Comparison of ENCODE assay signal across 15 mouse cellular contexts in the genomic region with DNA sequence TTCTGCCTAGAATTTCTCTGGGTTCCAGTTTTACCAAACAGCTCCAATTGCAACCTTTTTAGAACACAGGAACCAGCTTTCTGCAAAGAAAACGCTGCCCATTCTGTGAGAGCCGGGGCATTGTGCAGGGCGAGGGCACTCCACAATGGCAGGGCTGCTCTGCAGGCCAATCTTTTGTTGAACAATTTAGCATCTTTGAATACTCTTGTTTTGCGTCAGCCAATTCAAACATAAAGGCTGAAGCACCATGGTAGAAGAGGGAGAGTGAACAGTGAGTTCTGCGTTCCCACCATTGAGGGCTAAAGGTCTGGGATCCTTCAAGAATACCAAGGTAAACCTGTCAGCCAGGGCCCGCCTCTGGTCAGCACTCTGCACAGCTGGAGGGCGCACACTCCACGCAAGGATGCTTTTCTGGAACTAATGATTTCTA. TPM values are rescaled to one million over a fixed set of nuclear protein-coding genes. Genes with fewer than 3 reads are reported as not detected.
A peak's percentile ranks its signal among the peaks of the same experiment; 100 is the strongest.
DNase-seq lines count a peak whose midpoint lies in the region; ATAC-seq and TF ChIP-seq lines count a peak whose summit lies in the region.
"Had no signal": no experiment of that assay in that cellular context is flagged by ENCODE, and none has a peak within 500 bp of the region (broad histone marks: within the 10 kb centered on the region; RNA-seq: fewer than 3 reads in every experiment).

No protein-coding gene starts in this region.

- no peak overlapping the region for H3K4me2 ChIP-seq in limb, embryonic 11.5 days (ENCODE audit: low read depth, severe bottlenecking)
- H3K4me2 ChIP-seq in forebrain, postnatal 0 days (ENCODE audit: low read depth), result no peak overlapping the region
- no peak overlapping the region for H3K4me2 ChIP-seq in midbrain, embryonic 14.5 days (ENCODE audit: low read length)

- H3K4me3 ChIP-seq in limb, embryonic 11.5 days (ENCODE audit: low read depth, low read length), result no peak overlapping the region
- H3K4me3 ChIP-seq in limb, embryonic 10.5 days, result no peak overlapping the region
- H3K4me3 ChIP-seq in embryonic facial prominence, embryonic 10.5 days, result no peak overlapping the region
- H3K4me3 ChIP-seq in forebrain, postnatal 0 days (ENCODE audit: low read depth, low read length), result no peak overlapping the region
- H3K4me3 ChIP-seq in midbrain, embryonic 14.5 days (replicated peaks; ENCODE audit: low read depth, low read length), result no peak overlapping the region
- H3K4me3 ChIP-seq: erythroblast, embryonic 14.5 days had no signal

- peaks cover 45% of the 10 kb centered on the region for H3K36me3 ChIP-seq in limb, embryonic 11.5 days (ENCODE audit: control insufficient read depth, insufficient read depth, low read length)
- H3K36me3 ChIP-seq in limb, embryonic 10.5 days, result peaks cover 100% of the 10 kb centered on the region
- H3K36me3 ChIP-seq in embryonic facial prominence, embryonic 10.5 days (replicated peaks), result peaks cover 100% of the 10 kb centered on the region
- H3K36me3 ChIP-seq in forebrain, postnatal 0 days (ENCODE audit: insufficient read depth), result peaks cover 64% of the 10 kb centered on the region
- peaks cover 86% of the 10 kb centered on the region for H3K36me3 ChIP-seq in midbrain, embryonic 14.5 days (ENCODE audit: control insufficient read depth, insufficient read depth, low read length)

- no peak overlapping the region for H3K27ac ChIP-seq in limb, embryonic 11.5 days (replicated peaks; ENCODE audit: low read depth, low read length)
- H3K27ac ChIP-seq in limb, embryonic 10.5 days, result no peak overlapping the region
- peak overlapping the region; percentile 54 for H3K27ac ChIP-seq in embryonic facial prominence, embryonic 10.5 days (replicated peaks)
- no peak overlapping the region for H3K27ac ChIP-seq in forebrain, postnatal 0 days (ENCODE audit: low read depth, low read length)
- H3K27ac ChIP-seq in midbrain, embryonic 14.5 days (replicated peaks; ENCODE audit: low read depth, low read length), result peak overlapping the region; percentile 45; the same call in 1 of the 2 replicates

- DNase-seq in limb, embryonic 11.5 days (ENCODE audit: low spot score), result peak; percentile 28
- DNase-seq in limb, embryonic 10.5 days (ENCODE audit: low spot score), result no peak
- DNase-seq in embryonic facial prominence, embryonic 10.5 days (ENCODE audit: low spot score), result no peak
- DNase-seq in forebrain, postnatal 0 days, result no peak
- peak; percentile 56 for DNase-seq in midbrain, embryonic 14.5 days
- DNase-seq in adrenal gland, postnatal 4 days (ENCODE audit: low spot score in 2 of 2), result no peak
- no peak for DNase-seq in heart, adult 9 months (ENCODE audit: low spot score in 2 of 2)
- no peak for DNase-seq in urinary bladder, postnatal 10 days (ENCODE audit: low spot score)
- DNase-seq: B cell, adult 2 months; cerebellum, postnatal 10 days; gastrocnemius, postnatal 10 days; kidney, adult 9 months; liver, postnatal 0 days; spleen, adult 18-20 months had no signal

- TF ChIP-seq CTCF in forebrain, postnatal 0 days (IDR thresholded peaks at IDR 0.05; ENCODE audit: low read depth), result no peak

- no peaks in the 10 kb centered on the region for H3K27me3 ChIP-seq in limb, embryonic 11.5 days (ENCODE audit: control insufficient read depth, insufficient read depth, low read length)
- H3K27me3 ChIP-seq in limb, embryonic 10.5 days (ENCODE audit: low read depth, poor library complexity, severe bottlenecking), result no peaks in the 10 kb centered on the region
- no peaks in the 10 kb centered on the region for H3K27me3 ChIP-seq in embryonic facial prominence, embryonic 10.5 days (replicated peaks; ENCODE audit: low read depth, poor library complexity, severe bottlenecking)
- H3K27me3 ChIP-seq in forebrain, postnatal 0 days (ENCODE audit: insufficient read depth, low read length), result no peaks in the 10 kb centered on the region
- no peaks in the 10 kb centered on the region for H3K27me3 ChIP-seq in midbrain, embryonic 14.5 days (ENCODE audit: control insufficient read depth, insufficient read depth, low read length)

- H3K4me1 ChIP-seq in limb, embryonic 11.5 days (ENCODE audit: control insufficient read depth, insufficient read depth, low read length), result peaks cover 15% of the 10 kb centered on the region
- H3K4me1 ChIP-seq in limb, embryonic 10.5 days, result peaks cover 50% of the 10 kb centered on the region
- H3K4me1 ChIP-seq in embryonic facial prominence, embryonic 10.5 days, result peaks cover 54% of the 10 kb centered on the region
- no peaks in the 10 kb centered on the region for H3K4me1 ChIP-seq in forebrain, postnatal 0 days (ENCODE audit: insufficient read depth)
- H3K4me1 ChIP-seq in midbrain, embryonic 14.5 days (ENCODE audit: control insufficient read depth, insufficient read depth, low read length), result peaks cover 26% of the 10 kb centered on the region

- 55% methylated on average over 8 of the region's 8 CpGs for WGBS in limb, embryonic 11.5 days
- WGBS in limb, embryonic 10.5 days, result 62% methylated on average over 8 of the region's 8 CpGs
- WGBS in embryonic facial prominence, embryonic 10.5 days, result 63% methylated on average over 8 of the region's 8 CpGs
- 18% methylated on average over 8 of the region's 8 CpGs for WGBS in forebrain, postnatal 0 days
- WGBS in midbrain, embryonic 14.5 days, result 9% methylated on average over 8 of the region's 8 CpGs

- H3K9ac ChIP-seq in limb, embryonic 11.5 days (ENCODE audit: low read length), result no peak overlapping the region
- H3K9ac ChIP-seq in forebrain, postnatal 0 days, result no peak overlapping the region
- no peak overlapping the region for H3K9ac ChIP-seq in midbrain, embryonic 14.5 days (replicated peaks; ENCODE audit: low read length)
- H3K9ac ChIP-seq: liver, postnatal 0 days had no signal

- ATAC-seq in limb, embryonic 11.5 days (ENCODE audit: insufficient number of reproducible peaks, low FRiP score, low TSS enrichment, low read depth), result no peak
- peak; percentile 32 for ATAC-seq in forebrain, postnatal 0 days
- ATAC-seq in midbrain, embryonic 14.5 days (ENCODE audit: low FRiP score, low TSS enrichment), result peak; percentile 19; the same call in 1 of the 2 replicates
- ATAC-seq: liver, postnatal 0 days had no signal

- H3K9me3 ChIP-seq in limb, embryonic 11.5 days (ENCODE audit: control insufficient read depth, low read length), result no peaks in the 10 kb centered on the region
- H3K9me3 ChIP-seq in limb, embryonic 10.5 days (replicated peaks), result no peaks in the 10 kb centered on the region
- H3K9me3 ChIP-seq in embryonic facial prominence, embryonic 10.5 days, result no peaks in the 10 kb centered on the region
- H3K9me3 ChIP-seq in forebrain, postnatal 0 days (ENCODE audit: low read length), result no peaks in the 10 kb centered on the region
- no peaks in the 10 kb centered on the region for H3K9me3 ChIP-seq in midbrain, embryonic 14.5 days (ENCODE audit: control insufficient read depth, low read length)

RNA-seq across cellular contexts. Expression of a gene that starts 17.9 kb away (rescaled TPM):
- 24.9 and 25.5 TPM in 2 replicates for polyA plus RNA-seq in limb, embryonic 11.5 days (2014; fragmentation: Nextera tagmentation; extraction: Ambion mirVana)
- 27.0 and 29.2 TPM in 2 replicates for polyA plus RNA-seq in limb, embryonic 10.5 days (2016; fragmentation: Nextera tagmentation; extraction: Ambion mirVana)
- polyA plus RNA-seq in embryonic facial prominence, embryonic 10.5 days (2016; fragmentation: Nextera tagmentation; extraction: Ambion mirVana), result 22.9 and 25.3 TPM in 2 replicates
- 9.3 and 12.2 TPM in 2 replicates for total RNA-seq in forebrain, postnatal 0 days (2014; rRNA removed)
- polyA plus RNA-seq in forebrain, postnatal 0 days (2015; fragmentation: Nextera tagmentation; extraction: Ambion mirVana), result 7.4 and 8.0 TPM in 2 replicates
- polyA plus RNA-seq in midbrain, embryonic 14.5 days (2014; fragmentation: Nextera tagmentation; extraction: Ambion mirVana), result 12.6 and 18.1 TPM in 2 replicates
- total RNA-seq in adrenal gland, postnatal 4 days (2021), result 10 to 100 TPM; 17.1 to 18.9 TPM

RNA-seq across cellular contexts. Expression of a gene that starts 58.5 kb away (rescaled TPM):
- 25.6 and 27.4 TPM in 2 replicates for polyA plus RNA-seq in limb, embryonic 11.5 days (2014; fragmentation: Nextera tagmentation; extraction: Ambion mirVana)
- polyA plus RNA-seq in limb, embryonic 10.5 days (2016; fragmentation: Nextera tagmentation; extraction: Ambion mirVana), result 18.2 and 19.0 TPM in 2 replicates
- 33.0 and 33.5 TPM in 2 replicates for polyA plus RNA-seq in embryonic facial prominence, embryonic 10.5 days (2016; fragmentation: Nextera tagmentation; extraction: Ambion mirVana)
- total RNA-seq in forebrain, postnatal 0 days (2014; rRNA removed), result 11.7 and 26.5 TPM in 2 replicates
- 2.7 and 4.8 TPM in 2 replicates for polyA plus RNA-seq in forebrain, postnatal 0 days (2015; fragmentation: Nextera tagmentation; extraction: Ambion mirVana)
- polyA plus RNA-seq in midbrain, embryonic 14.5 days (2014; fragmentation: Nextera tagmentation; extraction: Ambion mirVana), result 17.4 and 17.8 TPM in 2 replicates
- total RNA-seq in adrenal gland, postnatal 4 days (2021), result 10 to 100 TPM; 80.5 to 82.9 TPM

Comparison
In these comparisons a context has a peak if more than half of its experiments do, and no peak if none do; other contexts are left out.
1. DNase-seq: peak in limb, embryonic 11.5 days (single experiment) and midbrain, embryonic 14.5 days (single experiment); none in limb, embryonic 10.5 days (single experiment), embryonic facial prominence, embryonic 10.5 days (single experiment), forebrain, postnatal 0 days (single experiment), adrenal gland, postnatal 4 days (0 of 2), heart, adult 9 months (0 of 2) and urinary bladder, postnatal 10 days (single experiment).
2. H3K27ac ChIP-seq: peak in embryonic facial prominence, embryonic 10.5 days (single experiment) and midbrain, embryonic 14.5 days (single experiment); none in limb, embryonic 11.5 days (single experiment), limb, embryonic 10.5 days (single experiment) and forebrain, postnatal 0 days (single experiment).